37 mouse cellular contexts compared by ENCODE assay signal in genomic region chr16:36307631-36308030, GRCm38 (mm10). TPM values are rescaled to one million over a fixed set of nuclear protein-coding genes. Genes with fewer than 3 reads are reported as not detected.
"Had no signal": no experiment of that assay in that cellular context is flagged by ENCODE, and none has a peak within 500 bp of the region (broad histone marks: within the 10 kb centered on the region; RNA-seq: fewer than 3 reads in every experiment).

No protein-coding gene starts in this region.

- DNase-seq: gastrocnemius, adult 2 months; gastrocnemius, postnatal 10 days; gastrocnemius, postnatal 25 days; heart, postnatal 10 days; heart, postnatal 4 days; kidney, adult 2 months; kidney, adult 9 months; kidney, postnatal 10 days; kidney, postnatal 25 days; kidney, postnatal 4 days; liver had no signal

- H3K27ac ChIP-seq: gastrocnemius, adult 2 months; heart, embryonic 10.5 days; hindbrain, embryonic 10.5 days; hindbrain, embryonic 12.5 days; hindbrain, embryonic 14.5 days; intestine, embryonic 15.5 days; kidney, embryonic 15.5 days; layer of hippocampus, adult 2 months; left cerebral cortex, adult 2 months; limb, embryonic 10.5 days; limb, embryonic 12.5 days had no signal

- H3K9me3 ChIP-seq: heart, embryonic 10.5 days; heart, embryonic 12.5 days; hindbrain, embryonic 10.5 days; hindbrain, embryonic 12.5 days; intestine, embryonic 15.5 days; kidney, embryonic 15.5 days; limb, embryonic 10.5 days; limb, embryonic 12.5 days had no signal

- H3K27me3 ChIP-seq: heart, embryonic 12.5 days; hindbrain, embryonic 12.5 days; intestine, embryonic 15.5 days; kidney, embryonic 15.5 days; limb, embryonic 12.5 days had no signal

- H3K9ac ChIP-seq: heart, embryonic 12.5 days; hindbrain, embryonic 12.5 days; hindbrain, embryonic 14.5 days; intestine, embryonic 15.5 days; kidney, embryonic 15.5 days; limb, embryonic 12.5 days had no signal

- H3K36me3 ChIP-seq: heart, embryonic 10.5 days; heart, embryonic 12.5 days; hindbrain, embryonic 10.5 days; hindbrain, embryonic 12.5 days; intestine, embryonic 15.5 days; kidney, embryonic 15.5 days; limb, embryonic 10.5 days; limb, embryonic 12.5 days had no signal

- H3K4me1 ChIP-seq: heart, embryonic 10.5 days; heart, embryonic 12.5 days; hindbrain, embryonic 10.5 days; hindbrain, embryonic 12.5 days; intestine, embryonic 15.5 days; kidney, embryonic 15.5 days; limb, embryonic 10.5 days; limb, embryonic 12.5 days had no signal

- H3K4me3 ChIP-seq: gastrocnemius, adult 2 months; heart, embryonic 10.5 days; heart, embryonic 12.5 days; hindbrain, embryonic 10.5 days; hindbrain, embryonic 12.5 days; intestine, embryonic 15.5 days; kidney, embryonic 15.5 days; layer of hippocampus, adult 2 months; left cerebral cortex, adult 2 months; limb, embryonic 10.5 days; limb, embryonic 12.5 days had no signal

- ATAC-seq: hindbrain, embryonic 16.5 days; inflammation-experienced regulatory T-cells, adult 6 months; intestine, embryonic 15.5 days; intestine, postnatal 0 days had no signal

- H3K4me2 ChIP-seq: heart, embryonic 12.5 days; hindbrain, embryonic 12.5 days; hindbrain, embryonic 14.5 days; intestine, embryonic 15.5 days; kidney, embryonic 15.5 days; limb, embryonic 12.5 days; liver, embryonic 11.5 days had no signal

RNA-seq across cellular contexts. Expression of gene BC117090, which starts 26.5 kb away (rescaled TPM):
- total RNA-seq: gastrocnemius, adult 2 months; gastrocnemius, postnatal 10 days; gastrocnemius, postnatal 25 days; gastrocnemius, postnatal 4 days; granulocyte monocyte progenitor cell, adult 5-6 weeks; heart, adult 8-10 months; heart, postnatal 10 days; heart, postnatal 25 days; heart, postnatal 4 days; layer of hippocampus, adult 2 months; layer of hippocampus, postnatal 10 days; layer of hippocampus, postnatal 25 days; left cerebral cortex, adult 2 months; left cerebral cortex, postnatal 14 days; left cerebral cortex, postnatal 36 days had no signal
- polyA plus RNA-seq: frontal cortex, adult 2 months; heart, embryonic 10.5 days; heart, embryonic 12.5 days; heart, embryonic 14.5 days; heart, embryonic 16.5 days; hindbrain, embryonic 10.5 days; hindbrain, embryonic 12.5 days; hindbrain, embryonic 14.5 days; hindbrain, embryonic 16.5 days; inflammation-experienced regulatory T-cells, adult 6 months; intestine, embryonic 15.5 days; intestine, postnatal 0 days; kidney, adult 2 months; kidney, embryonic 15.5 days; limb, embryonic 10.5 days; limb, embryonic 12.5 days; liver, embryonic 11.5 days had no signal

RNA-seq across cellular contexts. Expression of gene Stfa1, which starts 30.9 kb away (rescaled TPM):
- total RNA-seq: gastrocnemius, adult 2 months; gastrocnemius, postnatal 25 days; granulocyte monocyte progenitor cell, adult 5-6 weeks; heart, adult 8-10 months; heart, postnatal 25 days; layer of hippocampus, adult 2 months; layer of hippocampus, postnatal 25 days; left cerebral cortex, adult 2 months; left cerebral cortex, postnatal 14 days; left cerebral cortex, postnatal 36 days had no signal
- polyA plus RNA-seq: frontal cortex, adult 2 months; heart, embryonic 10.5 days; inflammation-experienced regulatory T-cells, adult 6 months; kidney, adult 2 months had no signal

RNA-seq across cellular contexts. Expression of gene BC100530, which starts 59.9 kb away (rescaled TPM):
- total RNA-seq: gastrocnemius, adult 2 months; gastrocnemius, postnatal 25 days; granulocyte monocyte progenitor cell, adult 5-6 weeks; heart, adult 8-10 months; heart, postnatal 25 days; layer of hippocampus, adult 2 months; layer of hippocampus, postnatal 25 days; left cerebral cortex, adult 2 months; left cerebral cortex, postnatal 14 days; left cerebral cortex, postnatal 36 days had no signal
- polyA plus RNA-seq: frontal cortex, adult 2 months; hindbrain, embryonic 10.5 days; inflammation-experienced regulatory T-cells, adult 6 months; kidney, adult 2 months had no signal
